Mouse (Mus musculus): ENCODE measurements around the gene Gabrr2.

DNA sequence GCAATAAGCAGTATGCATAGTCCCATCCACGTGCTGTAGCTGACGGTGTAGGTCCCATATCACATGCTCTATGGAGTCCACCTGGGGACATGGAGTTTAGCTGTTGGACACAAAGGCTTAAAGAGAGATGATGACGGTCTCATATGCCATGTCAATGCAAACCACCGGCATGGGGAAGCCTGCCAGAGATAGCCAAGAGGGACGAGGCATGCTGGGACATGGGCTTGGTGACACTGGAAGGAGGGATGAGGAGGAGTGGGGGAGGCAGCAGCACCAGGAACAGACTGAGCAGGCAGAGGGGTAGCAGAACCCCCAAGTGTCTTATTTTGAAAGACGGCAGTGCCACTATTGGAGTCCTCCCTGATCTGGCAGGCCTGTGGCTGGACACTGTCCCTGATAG lies 5.0 kb downstream of the Gabrr2 start:
- TF ChIP-seq CTCF (conservative IDR thresholded peaks at IDR 0.05; ENCODE audit: low read length): no peak
- TF ChIP-seq NANOG (IDR thresholded peaks at IDR 0.05; ENCODE audit: borderline replicate concordance, low read length): no peak
- TF ChIP-seq POU5F1 (IDR thresholded peaks at IDR 0.05; ENCODE audit: borderline replicate concordance, low read length): no peak

Measured in E14TG2a.4 (cell line).